Mouse (Mus musculus) layer of hippocampus, postnatal 36 days (tissue): ENCODE data around the gene Slc51b. TPM values are rescaled to one million over a fixed set of nuclear protein-coding genes. Genes with fewer than 3 reads are reported as not detected.

Source experiments
- DNase-seq, 2 experiments: peaks; one replicate each; pipeline ENCODE4 v3.0.0; 2022
- total RNA-seq, 2 experiments: library from RNA; stranded (reverse); gene quantifications; 2 replicates each; pipeline ENCODE4 v1.2.3; 2021

Slc51b gene
- total RNA-seq, 2 experiments from 2014 or later: not detected

GRCm38 (mm10) chr9:65365721-65366120 is 57.0 kb downstream of the Slc51b start:
- no peak for DNase-seq

GRCm38 (mm10) chr9:65363684-65364083 is 59.1 kb downstream of the Slc51b start:
- no peak for DNase-seq

Other genes starting within 250 kb of the Slc51b start
- gene Parp16, start 227.6 kb downstream of the Slc51b start, total RNA-seq: 1 to 10 TPM; 4.6 to 4.9 TPM
- not detected for gene Cilp, start 157.8 kb downstream of the Slc51b start, total RNA-seq
- 10 to 100 TPM; 31.8 to 32.2 TPM for gene Clpx, start 128.7 kb downstream of the Slc51b start, total RNA-seq
- gene Pdcd7, start 76.9 kb downstream of the Slc51b start, total RNA-seq: 10 to 100 TPM; 29.1 to 30.9 TPM
- gene Ubap1l, start 61.9 kb downstream of the Slc51b start, total RNA-seq: 1 to 10 TPM; 3.5 to 4.9 TPM
- gene Kbtbd13, start 31.3 kb downstream of the Slc51b start, total RNA-seq: under 1 TPM; 0.22 to 0.25 TPM
- 1 to 10 TPM; 3.3 to 3.7 TPM for gene Rasl12, start 24.4 kb downstream of the Slc51b start, total RNA-seq
- gene Mtfmt, start 12.8 kb upstream of the Slc51b start, total RNA-seq: 10 to 100 TPM; 17.9 to 20.2 TPM
- gene Spg21, start 38.0 kb upstream of the Slc51b start, total RNA-seq: 10 to 100 TPM; 29.2 to 34.3 TPM
- 1 to 10 TPM; 2.9 to 3.5 TPM for gene Ankdd1a, start 97.2 kb upstream of the Slc51b start, total RNA-seq
- gene Plekho2, start 157.1 kb upstream of the Slc51b start, total RNA-seq: 10 to 100 TPM in 1 of 2 experiments, 1 to 10 TPM in 1; 9.8 to 10.9 TPM
- gene Pif1, start 164.2 kb upstream of the Slc51b start, total RNA-seq: under 1 TPM; 0.12 to 0.25 TPM
- 1 to 10 TPM; 3.2 to 4.0 TPM for gene Rbpms2, start 206.7 kb upstream of the Slc51b start, total RNA-seq
- gene Oaz2, start 245.0 kb upstream of the Slc51b start, total RNA-seq: 100 to 1,000 TPM; 189 to 220 TPM